Mouse (Mus musculus) spleen, embryonic (tissue): Measurements from ENCODE around the gene Spice1.

Source experiments
- CTCF ChIA-PET: fragments of 350-600 bp; sonication (Branson Sonifier 250); formaldehyde crosslinking; loops from one replicate; lab custom pipeline; 2022; lab: Charles Lee

Spice1 gene

GRCm38 (mm10) chr16:44361921-44362890 lies 15.3 kb downstream of the Spice1 start:
- CTCF ChIA-PET: interaction anchor here (0.6 kb wide), 1 partner anchor 40 kb away, joined by 4 read pairs; no protein-coding TSS in a partner anchor

GRCm38 (mm10) chr16:44365522-44365921 lies 18.6 kb downstream of the Spice1 start:
- CTCF ChIA-PET: no interaction called here

GRCm38 (mm10) chr16:44375459-44375858 lies 28.5 kb downstream of the Spice1 start:
- CTCF ChIA-PET: interaction anchor here (0.6 kb wide), 1 partner anchor 1043 kb away, joined by 6 read pairs; no protein-coding TSS in a partner anchor

GRCm38 (mm10) chr16:44380006-44380405 lies 33.1 kb downstream of the Spice1 start:
- CTCF ChIA-PET: no interaction called here

GRCm38 (mm10) chr16:44381578-44381977 lies 34.7 kb downstream of the Spice1 start:
- CTCF ChIA-PET: no interaction called here

GRCm38 (mm10) chr16:44383549-44383948 lies 36.6 kb downstream of the Spice1 start:
- CTCF ChIA-PET: no interaction called here

- CTCF ChIA-PET: no interaction called here
Observed at GRCm38 (mm10) chr16:44384251-44384650, 37.3 kb downstream of the Spice1 start.

- CTCF ChIA-PET: interaction anchor here (0.7 kb wide), 1 partner anchor 80 kb away, joined by 6 read pairs; no protein-coding TSS in a partner anchor
Observed at GRCm38 (mm10) chr16:44391877-44392548, 45.1 kb downstream of the Spice1 start.

GRCm38 (mm10) chr16:44394577-44395243 lies 47.8 kb downstream of the Spice1 start, which contains the start of gene Cfap44:
Cfap44 (plus strand) TSS chr16:44394796.
- CTCF ChIA-PET: no interaction called here

GRCm38 (mm10) chr16:44404933-44405332 lies 58.0 kb downstream of the Spice1 start:
- CTCF ChIA-PET: no interaction called here

- CTCF ChIA-PET: no interaction called here
Observed at GRCm38 (mm10) chr16:44407211-44407610, 60.3 kb downstream of the Spice1 start.

- CTCF ChIA-PET: no interaction called here
Observed at GRCm38 (mm10) chr16:44408290-44408689, 61.4 kb downstream of the Spice1 start.

GRCm38 (mm10) chr16:44410176-44410575 lies 63.3 kb downstream of the Spice1 start:
- CTCF ChIA-PET: no interaction called here

GRCm38 (mm10) chr16:44417596-44417995 lies 70.7 kb downstream of the Spice1 start:
- CTCF ChIA-PET: no interaction called here

GRCm38 (mm10) chr16:44421735-44422134 lies 74.8 kb downstream of the Spice1 start:
- CTCF ChIA-PET: no interaction called here

- CTCF ChIA-PET: no interaction called here
Observed at GRCm38 (mm10) chr16:44423499-44423898, 76.6 kb downstream of the Spice1 start.

GRCm38 (mm10) chr16:44428456-44428855 lies 81.5 kb downstream of the Spice1 start:
- CTCF ChIA-PET: no interaction called here

GRCm38 (mm10) chr16:44430021-44430420 lies 83.1 kb downstream of the Spice1 start:
- CTCF ChIA-PET: no interaction called here

GRCm38 (mm10) chr16:44434931-44435330 lies 88.0 kb downstream of the Spice1 start:
- CTCF ChIA-PET: no interaction called here

GRCm38 (mm10) chr16:44435481-44435880 lies 88.6 kb downstream of the Spice1 start:
- CTCF ChIA-PET: no interaction called here
